Mouse (Mus musculus) kidney, adult 10 weeks (tissue): ENCODE measurements around the gene Gm5150. TPM values are rescaled to one million over a fixed set of nuclear protein-coding genes. Genes with fewer than 3 reads are reported as not detected.

Experiments
- polyA plus RNA-seq: library from polyadenylated mRNA; stranded (reverse); fragments of 350-450 nt; fragmentation: Illumina TruSeq; extraction: RNeasy Lipid Tissue Mini Kit (QIAGEN cat#74804); gene quantifications from one replicate; pipeline ENCODE4 v1.2.3, GENCODE M21; 2014; ENCODE audit warnings: low read depth, low replicate concordance

The Gm5150 gene
- polyA plus RNA-seq: not detected

DNA sequence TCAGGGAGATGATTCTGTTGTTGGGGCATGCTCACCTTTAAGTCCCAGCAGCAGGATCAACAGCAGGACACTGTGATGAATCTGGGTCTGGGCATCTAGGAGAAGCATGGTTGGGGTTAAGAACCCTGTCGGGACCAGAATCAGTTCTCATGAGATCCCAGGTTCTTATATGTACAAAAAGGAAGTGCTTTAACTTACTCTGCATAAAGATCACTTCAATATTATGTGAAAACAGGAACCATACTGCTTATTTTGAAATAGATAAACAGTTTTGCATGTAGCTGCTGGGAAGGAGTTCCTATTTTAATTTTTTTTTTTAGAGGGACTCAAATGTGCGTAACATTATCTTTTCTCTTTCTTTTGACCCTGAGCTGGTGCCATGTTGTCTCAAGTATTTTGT is at the start of gene Gm5150:
Gene Gm5150 (minus strand): TSS at position 223 of the 400 bp plus-strand sequence.

Other genes with a start within 250 kb of the Gm5150 start
- gene Sirpb1c, start 157.9 kb downstream of the Gm5150 start, polyA plus RNA-seq: not detected